Mouse (Mus musculus): ENCODE results near the gene Trp73. TPM values are rescaled to one million over a fixed set of nuclear protein-coding genes. Genes with fewer than 3 reads are reported as not detected.
A peak's percentile ranks its signal among the peaks of the same experiment; 100 is the strongest.

The Trp73 gene
- polyA plus RNA-seq, 1 experiment, result not detected

DNA sequence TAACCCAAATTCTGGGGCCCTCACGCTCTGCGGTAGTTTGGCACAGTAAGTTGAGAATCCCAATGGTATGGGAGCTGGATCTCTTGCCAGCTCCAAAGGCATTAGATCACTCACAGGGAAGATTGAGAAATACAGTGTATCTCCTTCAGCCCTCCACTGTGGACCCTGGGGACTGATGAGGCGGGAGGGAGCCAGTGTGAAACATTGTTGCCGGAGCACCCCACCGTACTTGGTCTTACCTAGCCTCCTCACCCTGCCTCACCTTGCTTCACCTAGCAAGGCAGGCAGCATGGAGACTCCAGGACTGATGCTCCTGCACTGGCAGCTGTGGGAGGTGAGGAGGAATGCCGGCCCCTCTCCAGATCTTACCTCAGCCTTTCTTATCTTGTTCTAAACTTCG lies 84.5 kb downstream of the Trp73 start:
- H3K4me1 ChIP-seq (ENCODE audit: control insufficient read depth, insufficient read depth, insufficient read length, low read length), result no peaks in the 10 kb centered on the region
- H3K27ac ChIP-seq (replicated peaks; ENCODE audit: low read depth, low read length), result no peak overlapping the region
- H3K4me3 ChIP-seq (ENCODE audit: insufficient read depth, low read depth, low read length), result no peak overlapping the region

DNA sequence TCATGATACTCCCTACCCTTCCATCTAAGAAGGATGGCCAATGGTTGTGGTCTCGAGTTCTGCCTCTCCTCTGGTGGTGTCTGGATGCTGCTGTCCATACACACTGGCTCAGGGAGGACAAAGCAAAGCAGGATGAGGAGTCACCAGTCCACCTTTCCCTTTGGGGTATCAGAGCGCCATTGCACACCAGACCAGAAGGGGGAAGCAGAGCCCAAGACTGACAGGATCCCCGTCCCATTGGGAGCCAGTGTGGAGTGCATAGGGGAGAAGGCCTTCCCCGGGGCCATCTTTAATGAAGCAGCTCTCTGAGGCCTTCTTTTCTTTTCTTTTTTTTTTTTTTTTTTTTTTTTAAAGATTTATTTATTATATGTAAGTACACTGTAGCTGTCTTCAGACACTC lies 86.9 kb downstream of the Trp73 start:
- H3K4me1 ChIP-seq (ENCODE audit: control insufficient read depth, insufficient read depth, insufficient read length, low read length), result no peaks in the 10 kb centered on the region
- H3K4me3 ChIP-seq (ENCODE audit: insufficient read depth, low read depth, low read length), result no peak overlapping the region
- no peak overlapping the region for H3K27ac ChIP-seq (replicated peaks; ENCODE audit: low read depth, low read length)

DNA sequence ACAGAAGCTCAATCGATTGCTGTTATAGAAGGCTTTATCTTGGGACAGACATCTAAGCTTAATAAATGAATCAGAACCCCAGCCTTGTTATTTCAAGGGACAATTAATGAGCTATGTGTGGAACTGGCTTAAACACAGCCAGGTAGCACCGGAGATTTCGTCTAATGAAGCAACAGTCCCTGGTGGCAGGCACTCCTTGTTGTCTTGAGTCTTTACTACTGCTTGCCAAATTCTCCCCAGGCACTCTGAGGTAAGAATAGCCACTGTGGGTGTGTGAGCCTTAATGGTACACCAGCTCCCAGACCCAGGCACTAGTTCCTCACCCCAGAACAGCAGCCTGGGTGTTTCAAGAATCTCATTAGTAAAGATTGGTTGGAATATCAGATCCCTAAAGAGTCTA lies 88.6 kb downstream of the Trp73 start:
- Histone ChIP-seq H3K4me3 (ENCODE audit: insufficient read depth, low read depth, low read length) (no peak overlapping the region), H3K27ac (replicated peaks; ENCODE audit: low read depth, low read length) (no peak overlapping the region), H3K4me1 (ENCODE audit: control insufficient read depth, insufficient read depth, insufficient read length, low read length) (no peaks in the 10 kb centered on the region)

DNA sequence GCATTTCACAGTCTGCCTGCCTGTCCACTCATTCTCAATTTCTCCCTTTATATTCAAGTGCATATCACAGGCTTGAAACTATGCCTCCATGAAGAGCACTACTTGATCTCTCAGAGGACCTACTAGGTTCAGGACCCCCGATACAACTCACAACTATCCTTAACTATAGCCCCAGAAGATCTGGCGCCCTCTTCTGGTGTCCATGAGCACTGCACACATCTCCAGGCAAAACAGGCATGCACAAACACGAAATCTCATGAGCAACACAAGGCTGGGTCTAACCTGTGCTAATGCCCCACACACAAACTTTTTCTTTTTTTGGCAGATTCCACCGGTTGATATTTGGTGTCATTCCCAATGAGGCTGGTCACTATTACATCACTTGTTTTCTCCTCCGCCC lies 94.2 kb downstream of the Trp73 start:
- no peak overlapping the region for H3K4me3 ChIP-seq (ENCODE audit: insufficient read depth, low read depth, low read length)
- H3K4me1 ChIP-seq (ENCODE audit: control insufficient read depth, insufficient read depth, insufficient read length, low read length), result no peaks in the 10 kb centered on the region

DNA sequence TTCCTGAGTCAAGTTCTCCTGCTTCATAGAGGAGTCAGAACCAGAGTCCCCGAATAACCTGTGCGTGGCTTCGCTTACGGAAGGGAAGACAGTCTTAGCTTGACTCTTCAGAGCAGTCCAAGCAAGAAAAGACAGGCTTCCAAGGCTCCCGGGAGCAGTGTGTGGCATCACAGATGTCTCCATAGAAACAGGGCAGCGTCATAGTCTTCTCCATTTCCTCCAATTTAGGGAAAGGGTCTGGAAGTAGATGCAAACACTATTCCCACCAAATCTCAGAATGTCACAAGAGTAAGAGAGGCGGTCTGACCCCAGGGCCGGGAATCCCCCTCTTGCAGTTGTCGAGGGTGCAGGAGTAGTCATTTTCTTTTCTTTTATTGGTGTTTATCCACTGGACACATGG lies 97.4 kb downstream of the Trp73 start, which contains the start of gene Ccdc27:
Gene Ccdc27 (minus strand): TSS at position 101 of the 400 bp plus-strand sequence.
- H3K4me1 ChIP-seq (ENCODE audit: control insufficient read depth, insufficient read depth, insufficient read length, low read length), result no peaks in the 10 kb centered on the region
- no peak within 1 kb of the TSS for H3K27ac ChIP-seq (replicated peaks; ENCODE audit: low read depth, low read length)
- no peak within 1 kb of the TSS for H3K4me3 ChIP-seq (ENCODE audit: insufficient read depth, low read depth, low read length)

More for the DNA sequence above, 94.2 kb downstream of the Trp73 start:
- no peak overlapping the region for H3K27ac ChIP-seq (replicated peaks; ENCODE audit: low read depth, low read length)

DNA sequence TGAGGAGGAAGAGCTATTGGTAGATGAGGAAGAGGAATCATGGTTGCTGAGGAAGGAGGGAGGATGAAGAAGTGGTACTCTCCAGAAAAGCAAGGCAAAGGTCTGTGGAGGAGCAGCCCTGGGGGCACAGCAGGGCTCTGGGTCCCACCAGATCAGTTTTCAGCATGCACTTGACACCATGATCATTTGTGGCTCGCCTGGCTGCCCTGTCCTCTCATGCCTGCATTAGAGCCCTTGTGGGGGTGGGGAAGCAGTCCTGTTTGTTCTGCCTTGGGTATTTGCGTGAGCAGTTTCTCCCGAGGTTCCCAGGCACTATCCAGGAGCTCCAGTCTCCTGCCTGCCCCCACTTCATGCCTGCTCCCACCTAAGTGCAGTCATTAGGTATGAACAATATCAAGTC lies 102.9 kb downstream of the Trp73 start:
- Histone ChIP-seq H3K4me3 (ENCODE audit: insufficient read depth, low read depth, low read length) (no peak overlapping the region), H3K27ac (replicated peaks; ENCODE audit: low read depth, low read length) (no peak overlapping the region), H3K4me1 (ENCODE audit: control insufficient read depth, insufficient read depth, insufficient read length, low read length) (no peaks in the 10 kb centered on the region)

DNA sequence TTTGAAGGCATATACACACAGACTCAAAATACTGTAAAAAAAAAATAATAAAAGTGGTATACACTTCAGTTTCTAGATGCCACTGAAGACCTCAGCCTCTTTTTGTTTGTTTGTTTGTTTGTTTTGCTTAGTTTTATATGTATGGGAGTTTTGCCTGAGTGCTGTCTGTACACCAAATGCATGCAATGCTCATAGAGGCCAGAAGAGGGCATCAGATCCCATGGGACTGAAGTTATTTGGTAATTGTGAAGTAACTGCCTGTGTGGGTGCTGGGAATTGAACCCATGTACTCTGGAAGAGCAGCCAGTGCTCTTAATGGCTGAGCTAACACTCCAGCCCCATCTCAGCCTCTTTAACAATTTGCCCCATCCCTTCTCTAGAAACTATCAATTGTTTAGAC lies 111.4 kb downstream of the Trp73 start:
- no peaks in the 10 kb centered on the region for H3K4me1 ChIP-seq (ENCODE audit: control insufficient read depth, insufficient read depth, insufficient read length, low read length)
- no peak overlapping the region for H3K27ac ChIP-seq (replicated peaks; ENCODE audit: low read depth, low read length)
- no peak overlapping the region for H3K4me3 ChIP-seq (ENCODE audit: insufficient read depth, low read depth, low read length)

DNA sequence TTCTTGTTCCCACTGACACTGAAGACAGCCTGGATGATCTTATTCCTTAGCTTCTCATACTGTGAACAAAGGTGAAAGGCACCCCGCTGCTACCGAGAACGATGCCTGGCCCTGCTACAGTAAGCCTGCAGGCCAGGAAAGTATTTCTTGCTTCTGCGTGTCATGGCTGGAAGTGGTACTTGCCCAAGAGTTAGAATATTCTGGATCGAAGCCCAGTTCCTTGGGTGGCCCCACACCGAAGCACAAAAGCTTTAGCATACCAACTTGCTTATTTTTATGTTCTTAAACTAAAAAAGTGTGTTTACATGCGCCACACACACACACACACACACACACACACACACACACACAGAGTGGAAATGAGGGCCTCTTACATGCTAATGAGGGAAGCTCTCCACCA lies 111.9 kb downstream of the Trp73 start:
- Histone ChIP-seq H3K27ac (replicated peaks; ENCODE audit: low read depth, low read length) (no peak overlapping the region), H3K4me1 (ENCODE audit: control insufficient read depth, insufficient read depth, insufficient read length, low read length) (no peaks in the 10 kb centered on the region), H3K4me3 (ENCODE audit: insufficient read depth, low read depth, low read length) (no peak overlapping the region)

DNA sequence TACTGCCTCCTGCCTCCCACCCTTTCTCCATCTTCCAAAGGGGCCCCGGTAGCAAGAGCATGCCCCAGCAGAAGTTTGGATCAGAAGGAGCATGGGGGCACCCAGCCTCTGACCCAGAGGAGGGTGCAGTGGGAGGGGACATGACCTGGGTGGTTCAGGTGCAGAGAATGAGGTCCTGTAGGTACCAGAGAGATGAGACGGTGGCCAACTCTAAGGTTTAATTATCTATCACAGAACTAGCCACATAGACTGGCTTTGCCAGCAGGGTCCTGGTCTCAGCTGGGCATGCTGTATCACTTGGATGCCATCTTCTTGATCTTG lies 113.6 kb downstream of the Trp73 start:
- Histone ChIP-seq H3K4me1 (ENCODE audit: control insufficient read depth, insufficient read depth, insufficient read length, low read length) (no peaks in the 10 kb centered on the region), H3K27ac (replicated peaks; ENCODE audit: low read depth, low read length) (no peak overlapping the region), H3K4me3 (ENCODE audit: insufficient read depth, low read depth, low read length) (peak overlapping the region; percentile 44; the same call in 1 of the 2 replicates)

DNA sequence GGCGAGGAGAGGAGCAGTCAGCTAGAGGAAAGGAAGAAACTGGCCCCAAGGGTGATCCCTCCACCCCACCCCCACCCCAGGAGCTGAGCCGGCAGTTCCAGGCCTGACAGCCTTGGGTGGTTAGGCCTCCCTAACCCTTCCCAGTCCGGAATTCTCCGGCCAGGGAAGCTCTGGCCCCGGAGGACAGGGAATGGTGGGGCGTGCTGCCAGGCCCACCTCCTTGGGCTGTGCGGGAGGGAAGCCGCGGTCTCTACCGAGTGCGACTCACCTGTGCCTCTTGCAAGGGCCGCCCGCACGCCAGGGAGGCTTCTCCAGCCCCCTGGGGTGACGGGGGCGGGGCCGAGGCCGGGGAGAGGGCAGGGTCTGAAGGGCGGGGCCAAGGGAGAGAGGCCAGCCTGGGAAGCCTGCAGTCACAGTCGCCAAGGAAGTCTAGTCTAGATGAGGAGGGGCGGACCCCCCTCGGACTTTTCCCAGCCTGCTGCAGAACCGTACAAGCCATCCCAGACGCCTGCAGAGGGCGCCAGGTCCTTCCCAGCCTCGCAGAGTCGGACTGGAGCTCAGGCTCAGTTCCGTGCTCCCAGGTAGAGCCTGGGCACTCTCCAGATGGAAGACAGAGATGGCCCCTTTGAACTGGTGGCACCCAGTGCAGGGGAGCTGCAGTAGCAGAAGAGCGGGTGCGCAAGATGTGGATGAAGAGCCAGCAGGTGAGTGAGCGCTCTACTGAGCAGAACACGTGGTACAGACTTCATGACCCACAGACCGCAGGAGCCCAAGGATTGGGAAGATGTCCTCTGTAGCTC lies 114.2 kb downstream of the Trp73 start, which contains the start of gene Smim1:
Gene Smim1 (minus strand): TSS at position 590 of the 800 bp plus-strand sequence.
- Histone ChIP-seq H3K27ac (replicated peaks; ENCODE audit: low read depth, low read length) (no peak within 1 kb of the TSS), H3K4me1 (ENCODE audit: control insufficient read depth, insufficient read depth, insufficient read length, low read length) (no peaks in the 10 kb centered on the region), H3K4me3 (ENCODE audit: insufficient read depth, low read depth, low read length) (peak within 1 kb of the TSS; percentile 58)

DNA sequence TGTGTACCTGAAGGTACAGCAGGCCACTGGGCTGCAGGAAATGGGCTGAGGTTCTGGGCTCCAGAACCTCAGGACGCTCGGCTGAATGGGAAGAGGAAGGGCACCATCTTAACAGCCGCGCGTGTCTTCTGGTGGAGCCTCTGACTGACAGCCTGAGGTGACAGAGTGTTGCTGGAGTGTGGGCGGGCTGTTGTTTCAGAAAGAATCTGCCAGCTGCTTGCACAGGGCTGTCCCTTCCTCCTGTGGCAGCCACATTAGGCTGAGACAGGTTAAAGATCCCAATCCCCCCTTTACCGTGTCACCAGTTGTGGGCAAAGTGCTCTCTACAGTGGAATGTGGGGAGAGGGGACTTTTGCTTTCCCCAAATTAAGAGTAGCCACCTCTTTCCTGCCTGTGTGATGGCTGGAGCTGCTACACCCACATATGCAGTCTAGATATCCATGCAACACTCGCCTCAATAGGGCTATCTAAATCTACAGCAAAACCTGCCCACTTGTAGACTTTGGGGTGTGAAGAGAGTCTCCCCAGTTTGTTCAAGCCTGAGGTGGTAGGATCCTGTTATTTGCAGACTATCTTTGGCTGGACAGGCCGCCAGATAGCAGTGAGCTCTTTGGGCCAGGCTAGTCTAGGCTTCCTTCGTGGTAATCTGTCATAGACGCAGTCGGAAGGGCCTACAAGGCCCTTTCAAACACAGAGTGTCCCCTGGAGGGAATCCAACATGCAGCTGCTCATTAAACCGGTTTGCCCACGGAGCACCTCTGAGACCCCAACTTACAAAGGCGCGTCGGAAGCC lies 115.1 kb downstream of the Trp73 start:
- no peak overlapping the region for H3K27ac ChIP-seq (replicated peaks; ENCODE audit: low read depth, low read length)
- H3K4me1 ChIP-seq (ENCODE audit: control insufficient read depth, insufficient read depth, insufficient read length, low read length), result no peaks in the 10 kb centered on the region
- peak overlapping the region; percentile 58 for H3K4me3 ChIP-seq (ENCODE audit: insufficient read depth, low read depth, low read length)

DNA sequence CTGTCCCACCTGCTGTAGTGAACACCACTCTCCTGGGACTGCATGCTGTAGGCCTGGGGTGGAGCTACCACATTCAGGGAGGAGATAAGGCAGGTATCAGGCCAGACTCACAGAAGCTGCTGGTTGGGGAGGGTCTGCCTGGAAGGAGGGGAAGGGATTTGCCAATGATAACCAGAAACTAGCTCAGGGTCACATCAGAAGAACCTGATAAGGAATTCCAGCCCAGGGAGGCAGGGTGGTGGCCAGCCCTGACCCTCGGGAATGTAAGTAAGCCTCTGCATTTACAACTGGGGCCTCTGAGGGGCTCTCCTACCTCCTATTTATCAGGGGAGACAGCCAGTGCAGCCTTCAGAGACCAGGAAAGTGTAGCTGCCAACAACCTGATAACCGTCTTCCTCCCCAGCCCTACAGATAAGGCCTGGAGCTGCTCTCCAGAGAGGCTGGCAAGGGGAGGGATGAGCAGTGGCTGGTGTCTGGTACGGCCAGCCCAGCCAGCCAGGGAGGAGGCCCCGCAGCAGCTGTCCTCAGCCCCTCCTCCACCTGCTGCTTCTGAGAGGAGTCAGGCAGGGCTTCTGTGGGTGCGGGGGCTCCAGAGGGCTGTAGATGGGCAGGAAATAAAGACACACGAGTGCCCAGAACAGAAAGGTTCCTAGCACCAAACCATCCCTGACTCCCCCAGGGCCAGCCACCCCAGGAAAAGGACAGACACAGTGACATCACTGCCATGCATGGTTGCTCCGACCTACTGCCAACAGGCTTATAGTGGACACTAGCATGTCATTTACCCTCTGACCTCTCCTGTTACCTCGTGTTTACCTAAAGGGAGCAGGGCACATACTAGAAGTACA lies 116.0 kb downstream of the Trp73 start:
- no peak overlapping the region for H3K4me3 ChIP-seq (ENCODE audit: insufficient read depth, low read depth, low read length)
- no peak overlapping the region for H3K27ac ChIP-seq (replicated peaks; ENCODE audit: low read depth, low read length)
- no peaks in the 10 kb centered on the region for H3K4me1 ChIP-seq (ENCODE audit: control insufficient read depth, insufficient read depth, insufficient read length, low read length)

DNA sequence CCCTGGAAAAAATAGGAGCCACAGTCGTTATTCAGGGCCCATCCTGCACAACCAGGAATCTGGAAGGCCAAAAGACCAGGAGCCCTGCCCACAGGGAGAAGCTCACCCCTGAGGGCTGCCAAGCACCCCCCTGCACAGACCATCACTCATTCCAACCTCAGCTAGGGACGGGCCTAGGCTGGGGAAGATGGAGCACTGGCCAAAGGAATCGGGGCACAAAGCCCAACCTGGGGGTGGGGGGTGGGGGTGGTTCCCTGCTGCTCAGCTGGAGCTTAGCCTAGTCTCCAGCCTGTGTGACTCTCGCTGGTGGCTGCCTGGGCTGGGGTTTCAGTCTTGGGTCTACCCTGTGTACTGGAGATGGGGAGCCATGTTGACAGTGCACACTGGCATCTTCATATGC lies 117.2 kb downstream of the Trp73 start:
- H3K27ac ChIP-seq (replicated peaks; ENCODE audit: low read depth, low read length), result no peak overlapping the region

DNA sequence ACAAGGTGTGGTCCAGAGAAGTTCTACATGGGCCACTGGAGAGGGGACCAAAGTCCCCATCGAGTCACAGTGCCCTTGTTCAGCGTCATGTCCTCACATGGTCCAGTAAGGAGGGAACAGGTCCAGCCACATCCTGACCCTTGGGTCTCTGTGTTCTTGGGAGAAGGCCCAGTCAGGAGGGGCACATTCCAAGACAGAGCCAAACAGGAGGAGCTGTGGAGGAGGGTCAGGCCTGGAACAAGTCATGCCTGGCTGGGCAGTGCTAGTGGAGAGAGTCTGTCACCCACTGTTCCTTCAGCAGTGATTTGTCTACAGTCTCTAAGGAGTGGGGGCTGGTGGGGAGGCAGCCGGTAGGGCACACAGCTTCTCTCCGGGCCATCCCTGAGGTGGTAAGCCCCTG lies 117.6 kb downstream of the Trp73 start:
- Histone ChIP-seq H3K4me1 (ENCODE audit: control insufficient read depth, insufficient read depth, insufficient read length, low read length) (no peaks in the 10 kb centered on the region), H3K27ac (replicated peaks; ENCODE audit: low read depth, low read length) (no peak overlapping the region), H3K4me3 (ENCODE audit: insufficient read depth, low read depth, low read length) (no peak overlapping the region)

More for the DNA sequence above, 117.2 kb downstream of the Trp73 start:
- H3K4me1 ChIP-seq (ENCODE audit: control insufficient read depth, insufficient read depth, insufficient read length, low read length), result no peaks in the 10 kb centered on the region
- H3K4me3 ChIP-seq (ENCODE audit: insufficient read depth, low read depth, low read length), result no peak overlapping the region

DNA sequence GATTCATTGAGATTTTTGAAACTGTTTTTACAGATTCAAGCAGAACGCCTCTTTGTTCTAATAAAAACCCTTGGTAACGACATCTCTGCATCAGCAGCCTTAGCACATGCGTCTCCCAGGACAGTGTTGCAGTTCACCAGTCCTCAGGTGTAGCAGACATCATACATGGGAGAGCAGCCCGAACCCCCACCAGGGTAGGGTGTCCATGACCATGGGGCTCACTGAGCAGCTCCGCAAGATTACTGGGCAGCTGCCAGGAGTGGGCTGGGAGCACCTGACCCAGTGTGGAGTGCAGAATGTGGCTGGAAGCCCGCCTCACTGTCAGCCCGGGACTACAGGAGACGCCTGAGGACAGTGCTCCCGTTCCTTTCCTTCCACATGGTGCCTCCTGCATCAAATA lies 118.6 kb downstream of the Trp73 start:
- no peaks in the 10 kb centered on the region for H3K4me1 ChIP-seq (ENCODE audit: control insufficient read depth, insufficient read depth, insufficient read length, low read length)
- no peak overlapping the region for H3K27ac ChIP-seq (replicated peaks; ENCODE audit: low read depth, low read length)
- no peak overlapping the region for H3K4me3 ChIP-seq (ENCODE audit: insufficient read depth, low read depth, low read length)

Measured in brown adipose tissue, adult 24 weeks (tissue).